ENCODE assay signal across 24 mouse cellular contexts in genomic region chr5:75077051-75077380, GRCm38 (mm10). TPM values are rescaled to one million over a fixed set of nuclear protein-coding genes. Genes with fewer than 3 reads are reported as not detected.
DNase-seq lines count a peak whose midpoint lies in the region; ATAC-seq lines count a peak whose summit lies in the region.
"Had no signal": no experiment of that assay in that cellular context is flagged by ENCODE, and none has a peak within 500 bp of the region (broad histone marks: within the 10 kb centered on the region; RNA-seq: fewer than 3 reads in every experiment).

No protein-coding gene starts in this region.

- no peaks in the 10 kb centered on the region for H3K9me3 ChIP-seq in midbrain, embryonic 11.5 days (ENCODE audit: control insufficient read depth, low read length)
- H3K9me3 ChIP-seq in midbrain, embryonic 13.5 days = no peaks in the 10 kb centered on the region
- H3K9me3 ChIP-seq in forebrain, embryonic 14.5 days (replicated peaks; ENCODE audit: control insufficient read depth, low read length) = no peaks in the 10 kb centered on the region
- no peaks in the 10 kb centered on the region for H3K9me3 ChIP-seq in neural tube, embryonic 12.5 days
- H3K9me3 ChIP-seq: G1E; heart, embryonic 10.5 days had no signal

- H3K27ac ChIP-seq in midbrain, embryonic 11.5 days (ENCODE audit: low read depth, low read length) = no peak overlapping the region
- no peak overlapping the region for H3K27ac ChIP-seq in midbrain, embryonic 13.5 days
- no peak overlapping the region for H3K27ac ChIP-seq in forebrain, embryonic 14.5 days (ENCODE audit: low read depth, low read length)
- no peak overlapping the region for H3K27ac ChIP-seq in neural tube, embryonic 12.5 days
- H3K27ac ChIP-seq: heart, embryonic 10.5 days had no signal

- peak; percentile 95 for DNase-seq in midbrain, embryonic 11.5 days (ENCODE audit: low spot score, missing footprints)
- DNase-seq in embryo, embryonic 9.5 days (ENCODE audit: extremely low spot score) = peak; percentile 42
- no peak for DNase-seq in forebrain, embryonic 14.5 days (ENCODE audit: low spot score)
- no peak for DNase-seq in kidney, adult 18-20 months
- no peak for DNase-seq in adrenal gland, adult 8-10 months
- no peak for DNase-seq in gastrocnemius, adult 18-20 months (ENCODE audit: low spot score)
- DNase-seq: cerebellum, postnatal 25 days; gastrocnemius, postnatal 14 days; heart, postnatal 10 days; kidney, adult 9 months; layer of hippocampus, postnatal 36 days; lung, adult 2 months; lung, postnatal 4 days; retina, postnatal 1 day; thymus, postnatal 4 days had no signal

- ATAC-seq in midbrain, embryonic 11.5 days (ENCODE audit: low FRiP score) = no peak
- no peak for ATAC-seq in midbrain, embryonic 13.5 days
- ATAC-seq in forebrain, embryonic 14.5 days = no peak
- ATAC-seq in neural tube, embryonic 12.5 days (ENCODE audit: low FRiP score, low read depth) = no peak

- no peaks in the 10 kb centered on the region for H3K36me3 ChIP-seq in midbrain, embryonic 11.5 days (ENCODE audit: control insufficient read depth, insufficient read depth, low read length)
- no peaks in the 10 kb centered on the region for H3K36me3 ChIP-seq in midbrain, embryonic 13.5 days
- no peaks in the 10 kb centered on the region for H3K36me3 ChIP-seq in forebrain, embryonic 14.5 days (ENCODE audit: control insufficient read depth, insufficient read depth, low read length)
- no peaks in the 10 kb centered on the region for H3K36me3 ChIP-seq in neural tube, embryonic 12.5 days
- H3K36me3 ChIP-seq: G1E; heart, embryonic 10.5 days had no signal

- H3K27me3 ChIP-seq in midbrain, embryonic 11.5 days (ENCODE audit: control insufficient read depth, insufficient read depth, low read length) = peaks cover 98% of the 10 kb centered on the region
- peaks cover 99% of the 10 kb centered on the region for H3K27me3 ChIP-seq in midbrain, embryonic 13.5 days
- H3K27me3 ChIP-seq in forebrain, embryonic 14.5 days (replicated peaks; ENCODE audit: control insufficient read depth, insufficient read depth, low read length) = peaks cover 92% of the 10 kb centered on the region
- peaks cover 95% of the 10 kb centered on the region for H3K27me3 ChIP-seq in neural tube, embryonic 12.5 days (replicated peaks)

- under 1% methylated on average over 19 of the region's 19 CpGs for WGBS in midbrain, embryonic 11.5 days
- WGBS in midbrain, embryonic 13.5 days = under 1% methylated on average over 19 of the region's 19 CpGs
- under 1% methylated on average over 19 of the region's 19 CpGs for WGBS in forebrain, embryonic 14.5 days
- under 1% methylated on average over 19 of the region's 19 CpGs for WGBS in neural tube, embryonic 12.5 days

- H3K4me2 ChIP-seq in midbrain, embryonic 11.5 days = no peak overlapping the region
- no peak overlapping the region for H3K4me2 ChIP-seq in midbrain, embryonic 13.5 days (replicated peaks)
- H3K4me2 ChIP-seq in forebrain, embryonic 14.5 days (ENCODE audit: low read length) = peak overlapping the region; percentile 53
- peak overlapping the region; percentile 65 for H3K4me2 ChIP-seq in neural tube, embryonic 12.5 days (replicated peaks)
- H3K4me2 ChIP-seq: liver, embryonic 11.5 days had no signal

- H3K4me1 ChIP-seq in midbrain, embryonic 11.5 days (ENCODE audit: control insufficient read depth, insufficient read depth, low read length) = peaks cover 7% of the 10 kb centered on the region
- peaks cover 29% of the 10 kb centered on the region for H3K4me1 ChIP-seq in midbrain, embryonic 13.5 days (replicated peaks)
- no peaks in the 10 kb centered on the region for H3K4me1 ChIP-seq in forebrain, embryonic 14.5 days (ENCODE audit: control insufficient read depth, insufficient read depth, low read length)
- H3K4me1 ChIP-seq in neural tube, embryonic 12.5 days = peaks cover 55% of the 10 kb centered on the region

- no peak overlapping the region for H3K4me3 ChIP-seq in midbrain, embryonic 11.5 days (ENCODE audit: low read depth, low read length)
- no peak overlapping the region for H3K4me3 ChIP-seq in midbrain, embryonic 13.5 days (replicated peaks)
- peak overlapping the region; percentile 41 for H3K4me3 ChIP-seq in forebrain, embryonic 14.5 days (ENCODE audit: low read depth, low read length)
- peak overlapping the region; percentile 39; the same call in 1 of the 2 replicates for H3K4me3 ChIP-seq in neural tube, embryonic 12.5 days
- H3K4me3 ChIP-seq: heart, embryonic 10.5 days had no signal

- no peak overlapping the region for H3K9ac ChIP-seq in midbrain, embryonic 11.5 days (ENCODE audit: low read length)
- H3K9ac ChIP-seq in midbrain, embryonic 13.5 days (replicated peaks) = no peak overlapping the region
- H3K9ac ChIP-seq in forebrain, embryonic 14.5 days (ENCODE audit: low read length) = peak overlapping the region; percentile 45
- H3K9ac ChIP-seq in neural tube, embryonic 12.5 days = no peak overlapping the region

RNA-seq across cellular contexts. Expression of gene Gsx2, which starts 1.6 kb away (rescaled TPM):
- polyA plus RNA-seq in midbrain, embryonic 11.5 days (2014; fragmentation: Nextera tagmentation; extraction: Ambion mirVana) = 1.1 and 1.8 TPM in 2 replicates
- 0.31 and 0.94 TPM in 2 replicates for polyA plus RNA-seq in midbrain, embryonic 13.5 days (2015; fragmentation: Nextera tagmentation; extraction: Ambion mirVana)
- polyA plus RNA-seq in forebrain, embryonic 14.5 days (2014; fragmentation: Nextera tagmentation; extraction: Ambion mirVana) = 5.6 and 7.4 TPM in 2 replicates
- 9.4 and 12.2 TPM in 2 replicates for polyA plus RNA-seq in neural tube, embryonic 12.5 days (2016; fragmentation: Nextera tagmentation; extraction: Ambion mirVana)
- not detected for total RNA-seq in adrenal gland, adult 8-10 months (2022)
- not detected for total RNA-seq in gastrocnemius, adult 18-20 months (2021)
- total RNA-seq: G1E; gastrocnemius, postnatal 14 days; heart, postnatal 10 days; midbrain, postnatal 0 days had no signal
- polyA plus RNA-seq: embryonic facial prominence, embryonic 14.5 days; G1E; heart, embryonic 10.5 days; large intestine, adult 2 months; liver, embryonic 11.5 days; lung, adult 2 months; small intestine, adult 2 months had no signal

RNA-seq across cellular contexts. Expression of gene Chic2, which starts 32.4 kb away (rescaled TPM):
- polyA plus RNA-seq in midbrain, embryonic 11.5 days (2014; fragmentation: Nextera tagmentation; extraction: Ambion mirVana) = 36.3 and 37.2 TPM in 2 replicates
- polyA plus RNA-seq in midbrain, embryonic 13.5 days (2015; fragmentation: Nextera tagmentation; extraction: Ambion mirVana) = 28.7 and 29.1 TPM in 2 replicates
- polyA plus RNA-seq in forebrain, embryonic 14.5 days (2014; fragmentation: Nextera tagmentation; extraction: Ambion mirVana) = 40.6 and 48.0 TPM in 2 replicates
- 53.6 and 57.4 TPM in 2 replicates for polyA plus RNA-seq in neural tube, embryonic 12.5 days (2016; fragmentation: Nextera tagmentation; extraction: Ambion mirVana)
- total RNA-seq in adrenal gland, adult 8-10 months (2022) = 10 to 100 TPM; 22.8 to 28.3 (median 24.4) TPM
- total RNA-seq in gastrocnemius, adult 18-20 months (2021) = 10 to 100 TPM; 10.3 to 12.3 TPM

Comparison
In these comparisons a context has a peak if more than half of its experiments do, and no peak if none do; other contexts are left out.
1. DNase-seq: peak in midbrain, embryonic 11.5 days (single experiment) and embryo, embryonic 9.5 days (single experiment); none in forebrain, embryonic 14.5 days (single experiment), kidney, adult 18-20 months (single experiment), adrenal gland, adult 8-10 months (single experiment) and gastrocnemius, adult 18-20 months (single experiment).
2. H3K4me2 ChIP-seq: peak in forebrain, embryonic 14.5 days (single experiment) and neural tube, embryonic 12.5 days (single experiment); none in midbrain, embryonic 11.5 days (single experiment) and midbrain, embryonic 13.5 days (single experiment).
3. H3K4me3 ChIP-seq: peak in forebrain, embryonic 14.5 days (single experiment) and neural tube, embryonic 12.5 days (single experiment); none in midbrain, embryonic 11.5 days (single experiment) and midbrain, embryonic 13.5 days (single experiment).